Mouse (Mus musculus) limb, embryonic 15.5 days (tissue): ENCODE measurements at regions not wholly inside any gene's neighbourhood (a gene's known extent, or its start where the extent isn't known, plus 50 kb on each side); places are given as distances from the start of the nearest gene placed in this dataset.

Source experiments
- ATAC-seq: fragments of 200-750 bp; cut with Nextera tagmentation; 2 replicates; pipeline ENCODE4 v1.8.0; 2017; ENCODE audit warnings: low read depth, moderate TSS enrichment; ENCODE audit not compliant: insufficient number of reproducible peaks, low FRiP score, low TSS enrichment
- H3K27ac ChIP-seq: fragments of 300-500 bp; sonication (generic); 2 replicates; pipeline ENCODE4 v1.5.1; 2015; ENCODE audit warnings: moderate library complexity, mild to moderate bottlenecking, inconsistent platforms
- H3K27me3 ChIP-seq: fragments of 300-500 bp; sonication (generic); 2 replicates; pipeline ENCODE4 v1.6.1; 2015; ENCODE audit warnings: inconsistent platforms
- H3K36me3 ChIP-seq: fragments of 300-500 bp; sonication (generic); 2 replicates; pipeline ENCODE4 v1.6.1; 2015; ENCODE audit warnings: inconsistent platforms
- H3K4me1 ChIP-seq: fragments of 300-500 bp; sonication (generic); 2 replicates; pipeline ENCODE4 v1.6.1; 2015; ENCODE audit warnings: inconsistent platforms
- H3K4me2 ChIP-seq: fragments of 300-500 bp; sonication (generic); 2 replicates; pipeline ENCODE4 v1.6.1; 2015; ENCODE audit warnings: mild to moderate bottlenecking, inconsistent platforms
- H3K4me3 ChIP-seq: fragments of 300-500 bp; sonication (generic); 2 replicates; pipeline ENCODE4 v1.5.1; 2015; ENCODE audit warnings: mild to moderate bottlenecking, inconsistent platforms
- H3K9ac ChIP-seq: fragments of 300-500 bp; sonication (generic); 2 replicates; pipeline ENCODE4 v1.6.1; 2015; ENCODE audit warnings: inconsistent platforms
- H3K9me3 ChIP-seq: fragments of 300-500 bp; sonication (generic); 2 replicates; pipeline ENCODE4 v1.6.1; 2016; ENCODE audit warnings: inconsistent platforms
- WGBS: fragments of 180-500 bp; shearing (Covaris S2); methylation state at CpG from one replicate; pipeline ENCODE4 v1.1.7; 2015; 5-methylcytosine and 5-hydroxymethylcytosine counted together

DNA sequence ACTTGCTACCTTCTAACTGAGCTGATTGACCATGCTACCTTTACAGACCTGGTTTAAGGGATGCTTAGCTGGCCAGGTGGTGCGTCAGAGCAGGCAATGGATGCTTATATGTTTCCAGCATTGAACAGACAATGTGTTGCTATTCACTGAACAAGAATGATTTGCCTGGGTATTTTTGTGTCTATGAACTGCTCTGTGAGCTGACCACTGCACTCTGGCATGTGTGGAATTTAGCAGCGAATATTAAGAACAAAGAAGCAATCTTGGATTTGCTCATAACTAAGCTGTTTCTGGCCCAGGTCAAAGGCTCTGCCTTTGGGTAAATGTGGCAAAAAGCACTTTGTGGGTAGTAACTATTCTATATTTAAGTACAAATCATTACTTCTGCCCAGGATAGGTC, 58.3 kb upstream of the Ccdc39 start:
- Histone ChIP-seq H3K27ac (no peak overlapping the region), H3K27me3 (no peaks in the 10 kb centered on the region), H3K4me3 (no peak overlapping the region), H3K4me2 (no peak overlapping the region), H3K9me3 (no peaks in the 10 kb centered on the region), H3K36me3 (no peaks in the 10 kb centered on the region), H3K9ac (no peak overlapping the region), H3K4me1 (no peaks in the 10 kb centered on the region; the same call in 1 of the 2 replicates)
- no peak for ATAC-seq
- WGBS, result 74% methylated on average over 2 of the region's 2 CpGs

DNA sequence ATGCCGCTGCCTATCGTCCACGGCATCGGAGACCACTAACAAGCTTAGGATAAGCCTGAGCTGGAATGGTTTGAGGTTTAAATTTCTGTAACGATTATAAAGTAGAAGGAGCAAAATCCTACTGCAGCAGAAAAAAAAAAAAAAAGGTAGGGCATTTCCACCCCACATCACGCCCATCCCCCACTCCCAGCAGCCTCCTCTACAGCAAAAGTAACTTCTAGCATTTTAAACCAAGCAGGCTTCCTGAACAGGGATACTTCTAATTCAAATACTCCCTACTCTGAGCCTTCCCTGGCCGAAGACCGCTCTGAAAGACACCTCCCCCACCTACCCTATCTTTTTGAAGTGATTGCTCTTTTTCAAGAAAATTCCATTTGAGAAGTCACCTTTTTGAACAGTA, 59.2 kb upstream of the Ccdc39 start:
- Histone ChIP-seq H3K36me3 (no peaks in the 10 kb centered on the region), H3K4me3 (no peak overlapping the region), H3K4me2 (no peak overlapping the region), H3K27ac (no peak overlapping the region), H3K9me3 (no peaks in the 10 kb centered on the region), H3K4me1 (no peaks in the 10 kb centered on the region; the same call in 1 of the 2 replicates), H3K9ac (no peak overlapping the region), H3K27me3 (no peaks in the 10 kb centered on the region)
- ATAC-seq, result no peak
- 47% methylated on average over 8 of the region's 8 CpGs for WGBS

DNA sequence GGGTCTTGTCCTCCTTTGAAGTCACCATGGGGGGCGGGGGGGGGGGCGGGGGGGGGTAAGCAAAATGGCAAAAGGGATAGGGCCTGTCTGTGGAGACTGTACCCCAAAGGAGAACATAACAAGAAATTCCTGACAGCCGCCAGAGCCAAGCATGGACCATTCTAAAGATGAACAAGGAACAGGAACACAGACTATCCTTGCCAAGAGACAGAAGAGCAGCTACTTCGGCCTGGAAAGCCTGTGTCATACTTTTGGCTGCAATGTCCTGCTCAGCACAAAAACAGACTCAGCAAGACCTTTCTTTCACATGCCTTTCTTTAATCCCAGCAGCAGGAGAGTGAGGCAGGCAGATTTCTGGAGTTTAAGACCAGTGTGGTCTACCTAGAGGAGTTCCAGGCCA, 59.7 kb upstream of the Ccdc39 start:
- WGBS, result 43% methylated on average over 4 of the region's 4 CpGs

DNA sequence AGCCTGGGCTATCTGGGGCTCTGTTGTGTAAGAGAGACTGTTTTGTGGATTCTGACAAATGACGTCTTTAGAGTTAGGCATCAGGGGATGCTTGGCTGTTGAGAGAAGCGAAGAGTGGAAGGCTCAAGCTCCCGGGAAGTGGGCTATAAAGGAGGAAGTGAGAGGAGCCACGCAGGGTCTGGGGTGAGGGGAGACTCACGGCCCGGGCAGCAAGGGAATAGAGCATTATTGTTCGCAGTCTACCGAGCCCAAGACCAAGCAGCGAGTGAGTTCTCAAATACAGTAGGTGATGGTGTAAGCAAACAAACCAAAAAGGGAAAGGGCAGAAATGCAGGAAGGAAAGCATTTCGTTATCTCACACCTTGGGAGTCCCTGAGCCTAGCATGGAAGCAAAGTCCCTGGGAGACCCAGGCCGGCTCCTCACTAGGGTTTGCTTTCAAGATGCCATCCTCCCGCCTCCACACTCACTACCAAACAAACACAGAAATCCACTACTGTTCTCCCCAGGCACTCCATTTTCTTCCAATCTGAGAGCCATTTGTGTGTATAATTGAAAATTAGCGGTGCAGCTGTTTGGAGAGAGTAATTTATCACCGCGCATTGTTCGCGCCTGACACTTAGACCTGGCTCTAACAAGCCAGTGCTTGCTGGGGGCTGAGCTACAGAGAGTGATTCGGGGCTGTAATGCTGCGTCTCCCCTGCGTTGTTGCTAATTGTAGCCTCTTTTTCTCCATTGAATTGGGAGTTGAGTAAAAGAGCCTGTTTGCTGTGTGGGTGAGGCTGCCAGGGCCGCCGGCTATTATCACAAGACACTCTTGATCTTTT, 61.0 kb upstream of the Ccdc39 start:
- 42% methylated on average over 22 of the region's 22 CpGs for WGBS
- no peak overlapping the region for H3K4me2 ChIP-seq
- H3K9me3 ChIP-seq, result no peaks in the 10 kb centered on the region
- no peak for ATAC-seq
- no peaks in the 10 kb centered on the region; the same call in 1 of the 2 replicates for H3K4me1 ChIP-seq
- H3K27ac ChIP-seq, result no peak overlapping the region
- H3K9ac ChIP-seq, result no peak overlapping the region
- no peaks in the 10 kb centered on the region for H3K36me3 ChIP-seq
- H3K27me3 ChIP-seq, result no peaks in the 10 kb centered on the region
- H3K4me3 ChIP-seq, result no peak overlapping the region

More for the DNA sequence above, 59.7 kb upstream of the Ccdc39 start:
- Histone ChIP-seq H3K9me3 (no peaks in the 10 kb centered on the region), H3K27me3 (no peaks in the 10 kb centered on the region), H3K27ac (no peak overlapping the region), H3K4me2 (no peak overlapping the region), H3K36me3 (no peaks in the 10 kb centered on the region), H3K4me3 (no peak overlapping the region), H3K4me1 (no peaks in the 10 kb centered on the region; the same call in 1 of the 2 replicates), H3K9ac (no peak overlapping the region)
- no peak for ATAC-seq

DNA sequence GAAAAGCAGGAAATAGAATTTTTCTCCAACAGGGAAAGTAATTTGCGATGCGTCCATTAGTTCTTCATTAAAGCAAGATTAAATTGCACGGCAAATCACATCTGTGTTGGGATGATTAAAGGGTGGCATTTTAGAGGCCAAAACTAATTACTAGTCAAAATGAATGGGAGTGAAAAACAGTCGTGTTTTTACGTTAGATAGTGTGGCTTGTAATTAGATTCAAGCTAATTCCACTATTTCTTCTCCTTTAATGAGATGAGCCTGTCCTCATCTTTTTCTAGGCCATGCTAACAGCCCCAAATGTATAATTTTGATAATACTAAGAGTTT, 61.5 kb upstream of the Ccdc39 start:
- H3K4me3 ChIP-seq, result no peak overlapping the region
- WGBS, result 22% methylated on average over 5 of the region's 5 CpGs
- H3K27me3 ChIP-seq, result no peaks in the 10 kb centered on the region
- H3K27ac ChIP-seq, result no peak overlapping the region
- no peaks in the 10 kb centered on the region for H3K36me3 ChIP-seq
- no peak overlapping the region for H3K4me2 ChIP-seq
- ATAC-seq, result no peak
- no peaks in the 10 kb centered on the region; the same call in 1 of the 2 replicates for H3K4me1 ChIP-seq
- H3K9me3 ChIP-seq, result no peaks in the 10 kb centered on the region
- H3K9ac ChIP-seq, result no peak overlapping the region

DNA sequence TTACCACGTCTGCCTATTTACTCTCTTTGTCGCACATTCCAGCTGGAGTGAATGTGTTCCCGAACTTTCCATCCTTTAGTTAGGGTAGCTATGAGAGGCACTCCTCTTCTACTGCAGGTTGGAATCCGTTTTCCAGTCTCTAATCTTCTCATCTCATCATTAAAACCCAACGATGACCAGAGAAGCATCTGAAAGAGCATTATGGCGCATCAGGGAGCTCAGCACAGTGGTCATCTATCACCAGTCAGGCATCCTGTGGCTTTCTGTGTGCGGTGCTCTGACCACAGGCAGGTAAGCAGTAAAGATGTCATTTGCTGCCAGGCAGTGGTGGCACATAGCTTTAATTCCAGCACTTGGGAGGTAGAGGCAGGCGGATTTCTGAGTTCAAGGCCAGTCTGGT, 63.0 kb upstream of the Ccdc39 start:
- no peak overlapping the region for H3K27ac ChIP-seq
- H3K4me3 ChIP-seq, result no peak overlapping the region
- no peaks in the 10 kb centered on the region; the same call in 1 of the 2 replicates for H3K4me1 ChIP-seq
- no peak overlapping the region for H3K4me2 ChIP-seq
- no peaks in the 10 kb centered on the region for H3K36me3 ChIP-seq
- no peaks in the 10 kb centered on the region for H3K27me3 ChIP-seq
- H3K9me3 ChIP-seq, result no peaks in the 10 kb centered on the region
- ATAC-seq, result no peak
- WGBS, result 83% methylated on average over 8 of the region's 8 CpGs
- H3K9ac ChIP-seq, result no peak overlapping the region

DNA sequence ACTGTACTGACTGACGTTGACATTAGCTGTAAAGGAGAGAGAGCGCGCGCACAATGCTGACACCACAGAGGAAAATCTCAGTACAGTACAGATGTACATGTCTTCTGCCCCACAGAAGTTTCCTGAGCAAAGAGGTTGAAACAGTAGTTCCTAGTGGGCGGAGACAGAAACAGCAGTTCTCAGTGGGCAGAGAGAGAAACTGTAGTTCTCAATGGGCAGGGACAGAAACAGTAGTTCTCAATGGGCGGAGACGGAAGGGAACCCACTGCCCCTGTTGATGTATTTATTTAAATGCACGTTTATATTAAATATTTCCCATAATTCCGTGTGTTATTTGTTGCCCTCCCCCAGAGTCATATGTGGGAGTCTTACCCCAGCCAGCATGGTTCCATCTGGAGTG, 67.4 kb upstream of the Ccdc39 start:
- no peaks in the 10 kb centered on the region for H3K27me3 ChIP-seq
- H3K27ac ChIP-seq, result no peak overlapping the region
- no peaks in the 10 kb centered on the region for H3K36me3 ChIP-seq
- no peak for ATAC-seq
- no peak overlapping the region for H3K4me3 ChIP-seq
- H3K9ac ChIP-seq, result no peak overlapping the region
- no peak overlapping the region for H3K4me2 ChIP-seq
- 86% methylated on average over 9 of the region's 9 CpGs for WGBS
- no peaks in the 10 kb centered on the region for H3K4me1 ChIP-seq
- H3K9me3 ChIP-seq, result no peaks in the 10 kb centered on the region

DNA sequence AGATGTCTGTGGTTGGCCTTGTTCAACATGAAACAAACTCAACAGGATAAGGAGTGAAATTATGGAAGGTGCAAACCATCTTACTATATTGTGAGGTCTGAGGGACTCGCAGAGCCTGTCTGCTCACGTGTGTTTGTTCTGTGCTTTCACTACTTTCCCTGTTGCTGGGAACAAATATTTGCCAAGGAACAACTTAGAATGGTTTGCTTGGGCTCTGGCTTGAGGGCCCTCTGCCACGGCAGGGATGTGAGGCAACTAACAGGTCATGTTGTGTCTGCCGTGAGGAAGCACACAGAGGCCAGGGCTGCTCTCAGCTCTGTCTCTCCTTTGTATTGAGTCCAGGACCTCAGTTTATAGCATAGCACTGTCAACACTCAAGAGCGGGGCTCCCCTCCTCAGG, 69.4 kb upstream of the Ccdc39 start:
- Histone ChIP-seq H3K9me3 (no peaks in the 10 kb centered on the region), H3K4me1 (no peaks in the 10 kb centered on the region), H3K27ac (no peak overlapping the region), H3K27me3 (no peaks in the 10 kb centered on the region), H3K4me3 (no peak overlapping the region), H3K9ac (no peak overlapping the region), H3K36me3 (no peaks in the 10 kb centered on the region), H3K4me2 (no peak overlapping the region)
- 85% methylated on average over 5 of the region's 5 CpGs for WGBS
- no peak for ATAC-seq

DNA sequence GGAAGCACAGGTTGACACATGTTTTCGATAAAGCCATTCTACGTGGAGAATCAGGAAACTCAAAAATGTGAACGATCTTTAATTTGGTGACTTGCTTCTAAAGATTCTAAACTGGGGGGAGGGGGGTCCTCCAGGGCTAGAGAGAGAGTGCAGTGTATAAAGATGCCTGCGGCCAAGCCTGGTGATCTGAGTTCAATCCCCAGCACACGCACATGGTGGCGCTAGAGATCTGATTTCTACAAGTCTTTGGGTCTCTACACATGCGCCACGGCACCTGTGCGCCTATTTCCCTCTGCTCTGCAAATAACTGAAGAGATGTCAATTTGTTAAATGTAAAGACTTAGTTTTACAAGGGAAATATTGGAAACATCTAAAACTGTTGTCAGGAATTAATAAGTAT, 70.3 kb upstream of the Ccdc39 start:
- no peaks in the 10 kb centered on the region for H3K27me3 ChIP-seq
- H3K36me3 ChIP-seq, result no peaks in the 10 kb centered on the region
- ATAC-seq, result no peak
- H3K4me1 ChIP-seq, result no peaks in the 10 kb centered on the region
- H3K4me2 ChIP-seq, result no peak overlapping the region
- no peaks in the 10 kb centered on the region for H3K9me3 ChIP-seq
- H3K4me3 ChIP-seq, result no peak overlapping the region
- H3K9ac ChIP-seq, result no peak overlapping the region
- 51% methylated on average over 9 of the region's 9 CpGs for WGBS
- no peak overlapping the region for H3K27ac ChIP-seq

DNA sequence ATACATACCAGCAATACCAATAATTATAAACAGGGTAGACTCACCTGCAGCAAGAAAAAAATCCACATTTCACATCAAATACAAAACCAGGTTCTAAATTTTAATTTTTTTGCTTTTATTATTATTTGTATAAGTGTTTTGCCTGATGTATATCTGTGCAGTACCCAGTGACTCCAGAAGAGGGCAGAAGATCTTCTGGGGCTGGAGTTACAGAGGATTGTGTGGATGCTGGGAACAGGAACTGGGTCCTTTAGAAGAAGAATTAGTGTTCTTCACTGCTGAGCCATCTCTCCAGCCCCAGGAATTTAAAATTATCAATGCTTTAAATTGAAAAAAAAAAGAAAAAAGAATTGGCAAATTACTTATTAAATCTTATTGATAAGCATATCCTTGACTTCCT, 71.7 kb upstream of the Ccdc39 start:
- no peaks in the 10 kb centered on the region for H3K9me3 ChIP-seq
- no peak for ATAC-seq
- no peak overlapping the region for H3K4me3 ChIP-seq
- no peak overlapping the region for H3K4me2 ChIP-seq
- no peak overlapping the region for H3K27ac ChIP-seq
- no peaks in the 10 kb centered on the region for H3K4me1 ChIP-seq
- no peaks in the 10 kb centered on the region for H3K36me3 ChIP-seq
- no peak overlapping the region for H3K9ac ChIP-seq
- no peaks in the 10 kb centered on the region for H3K27me3 ChIP-seq

DNA sequence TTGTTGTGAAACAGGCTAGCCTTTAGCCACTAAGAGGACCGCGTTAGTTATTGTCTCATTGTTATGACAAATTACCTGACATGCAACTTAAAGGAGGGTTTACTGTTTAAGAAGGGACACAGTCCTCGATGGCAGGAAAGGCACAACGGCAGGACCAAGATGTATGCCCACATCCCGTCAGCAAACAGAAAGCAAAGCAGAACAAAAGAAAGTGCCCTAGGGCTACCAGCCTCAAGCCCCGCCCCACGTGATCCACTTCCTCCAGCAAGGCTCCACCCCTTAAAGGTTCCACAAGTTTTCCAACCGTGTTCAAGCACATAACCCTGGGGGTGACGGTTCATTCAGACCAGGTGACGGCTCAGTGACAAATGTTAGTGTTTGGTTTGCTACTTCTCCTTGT, 72.2 kb upstream of the Ccdc39 start:
- WGBS, result 87% methylated on average over 10 of the region's 10 CpGs
- no peaks in the 10 kb centered on the region for H3K4me1 ChIP-seq
- no peak overlapping the region for H3K27ac ChIP-seq
- ATAC-seq, result no peak
- H3K9me3 ChIP-seq, result no peaks in the 10 kb centered on the region
- no peaks in the 10 kb centered on the region for H3K27me3 ChIP-seq
- no peaks in the 10 kb centered on the region for H3K36me3 ChIP-seq
- H3K4me3 ChIP-seq, result no peak overlapping the region
- H3K9ac ChIP-seq, result no peak overlapping the region
- no peak overlapping the region for H3K4me2 ChIP-seq

DNA sequence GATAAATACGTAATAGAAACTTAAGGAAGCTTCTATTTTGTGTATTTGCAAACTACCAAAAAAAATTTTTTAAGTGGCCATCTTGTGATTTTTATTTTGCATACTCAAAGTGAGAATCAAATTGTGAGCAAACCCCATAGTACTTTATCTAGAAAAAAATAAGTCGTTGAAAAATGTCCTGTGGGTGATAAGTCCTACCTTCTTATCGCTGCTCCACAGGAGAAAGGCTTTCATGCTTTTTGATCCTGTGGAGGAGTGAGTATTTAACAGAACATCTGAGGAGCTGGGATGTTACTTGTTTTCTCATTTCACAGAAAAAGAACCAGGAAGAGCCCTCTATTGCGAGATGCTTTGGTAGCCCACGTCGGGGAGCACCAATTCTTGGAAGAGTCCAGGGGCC, 72.7 kb upstream of the Ccdc39 start:
- H3K9ac ChIP-seq, result no peak overlapping the region
- H3K4me2 ChIP-seq, result no peak overlapping the region
- no peak for ATAC-seq
- H3K36me3 ChIP-seq, result no peaks in the 10 kb centered on the region
- H3K27me3 ChIP-seq, result no peaks in the 10 kb centered on the region
- H3K4me3 ChIP-seq, result no peak overlapping the region
- WGBS, result 91% methylated on average over 6 of the region's 6 CpGs
- no peak overlapping the region for H3K27ac ChIP-seq
- H3K4me1 ChIP-seq, result no peaks in the 10 kb centered on the region
- no peaks in the 10 kb centered on the region for H3K9me3 ChIP-seq

DNA sequence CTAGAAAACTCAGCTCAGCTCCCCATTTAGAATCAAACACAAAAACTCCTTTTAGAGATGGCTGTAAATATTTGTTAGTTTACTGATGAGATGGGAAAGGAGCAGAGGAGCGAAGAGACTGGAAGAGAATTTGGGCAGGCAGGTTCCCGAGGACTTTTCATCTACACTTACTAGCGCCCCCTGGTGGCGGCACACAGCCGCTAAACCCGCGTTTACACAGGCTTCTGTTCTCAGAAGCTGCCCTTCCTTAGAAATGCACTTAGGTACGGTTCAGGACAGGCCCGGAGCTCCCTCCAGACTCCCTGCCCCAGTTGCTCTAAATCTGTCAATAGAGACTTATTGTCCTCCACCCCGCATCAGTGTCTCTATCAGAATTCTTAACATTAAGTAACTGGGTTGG, 74.7 kb upstream of the Ccdc39 start:
- no peaks in the 10 kb centered on the region for H3K9me3 ChIP-seq
- H3K4me3 ChIP-seq, result no peak overlapping the region
- H3K9ac ChIP-seq, result no peak overlapping the region
- no peaks in the 10 kb centered on the region for H3K36me3 ChIP-seq
- ATAC-seq, result no peak
- H3K4me1 ChIP-seq, result no peaks in the 10 kb centered on the region
- H3K27ac ChIP-seq, result no peak overlapping the region
- 5% methylated on average over 10 of the region's 10 CpGs for WGBS
- H3K27me3 ChIP-seq, result no peaks in the 10 kb centered on the region
- H3K4me2 ChIP-seq, result no peak overlapping the region
